Comparison of ENCODE assay signal across 13 mouse cellular contexts in genomic region chr12:73383861-73384260, GRCm38 (mm10).
DNase-seq lines count a peak whose midpoint lies in the region; ATAC-seq and TF ChIP-seq lines count a peak whose summit lies in the region.
"Had no signal": no experiment of that assay in that cellular context is flagged by ENCODE, and none has a peak within 500 bp of the region (broad histone marks: within the 10 kb centered on the region; RNA-seq: fewer than 3 reads in every experiment).

No protein-coding gene starts in this region.

- H3K4me3 ChIP-seq in heart, postnatal 0 days (ENCODE audit: low read depth, low read length) = no peak overlapping the region
- H3K4me3 ChIP-seq in embryonic facial prominence, embryonic 13.5 days = no peak overlapping the region
- H3K4me3 ChIP-seq: forebrain, embryonic 10.5 days; limb, embryonic 13.5 days had no signal

- H3K27ac ChIP-seq in heart, postnatal 0 days (ENCODE audit: low read depth) = peak overlapping the region; percentile 62
- peak overlapping the region; percentile 55; the same call in 1 of the 2 replicates for H3K27ac ChIP-seq in embryonic facial prominence, embryonic 13.5 days
- H3K27ac ChIP-seq: limb, embryonic 13.5 days had no signal

- no peaks in the 10 kb centered on the region for H3K27me3 ChIP-seq in heart, postnatal 0 days (ENCODE audit: control insufficient read depth, insufficient read depth, low read length)
- no peaks in the 10 kb centered on the region for H3K27me3 ChIP-seq in embryonic facial prominence, embryonic 13.5 days
- H3K27me3 ChIP-seq: limb, embryonic 13.5 days had no signal

- no peak for DNase-seq in heart, postnatal 0 days (ENCODE audit: low spot score)
- no peak for DNase-seq in heart, postnatal 4 days
- DNase-seq in thymus, postnatal 0 days (ENCODE audit: low spot score) = peak; percentile 57
- DNase-seq in thymus, adult 18-20 months = no peak
- no peak for DNase-seq in cerebellum, postnatal 10 days
- no peak for DNase-seq in layer of hippocampus, adult 18-20 months (ENCODE audit: low spot score in 2 of 2)
- DNase-seq: adrenal gland, adult 2 months; cerebellum, adult 8-10 months; kidney, postnatal 36 days; lung, adult 2 months had no signal

- no peaks in the 10 kb centered on the region for H3K9me3 ChIP-seq in heart, postnatal 0 days (replicated peaks; ENCODE audit: control insufficient read depth, low read length)
- H3K9me3 ChIP-seq in embryonic facial prominence, embryonic 13.5 days = no peaks in the 10 kb centered on the region
- H3K9me3 ChIP-seq: forebrain, embryonic 10.5 days; limb, embryonic 13.5 days had no signal

- TF ChIP-seq CTCF in heart, postnatal 0 days (IDR thresholded peaks at IDR 0.05; ENCODE audit: low read depth) = no peak

- H3K36me3 ChIP-seq in heart, postnatal 0 days (replicated peaks; ENCODE audit: control insufficient read depth, insufficient read depth, low read length) = no peaks in the 10 kb centered on the region
- no peaks in the 10 kb centered on the region for H3K36me3 ChIP-seq in embryonic facial prominence, embryonic 13.5 days
- H3K36me3 ChIP-seq: forebrain, embryonic 10.5 days; limb, embryonic 13.5 days had no signal

- H3K9ac ChIP-seq in heart, postnatal 0 days (replicated peaks; ENCODE audit: low read depth, low read length) = no peak overlapping the region
- H3K9ac ChIP-seq in embryonic facial prominence, embryonic 13.5 days = no peak overlapping the region
- H3K9ac ChIP-seq: limb, embryonic 13.5 days had no signal

- H3K4me2 ChIP-seq in heart, postnatal 0 days (ENCODE audit: low read depth, low read length) = no peak overlapping the region
- H3K4me2 ChIP-seq in embryonic facial prominence, embryonic 13.5 days = no peak overlapping the region
- H3K4me2 ChIP-seq: limb, embryonic 13.5 days had no signal

- peaks cover 49% of the 10 kb centered on the region for H3K4me1 ChIP-seq in heart, postnatal 0 days (ENCODE audit: control insufficient read depth, insufficient read depth)
- peaks cover 39% of the 10 kb centered on the region for H3K4me1 ChIP-seq in embryonic facial prominence, embryonic 13.5 days

- no peak for ATAC-seq in heart, postnatal 0 days (ENCODE audit: insufficient read depth, low read depth)
- ATAC-seq in embryonic facial prominence, embryonic 13.5 days (ENCODE audit: insufficient number of reproducible peaks, insufficient read depth, low FRiP score, low TSS enrichment, low read depth) = no peak

- WGBS in heart, postnatal 0 days = 50% methylated on average over 3 of the region's 3 CpGs
- WGBS in embryonic facial prominence, embryonic 13.5 days = 83% methylated on average over 3 of the region's 3 CpGs

- TF ChIP-seq EP300 in heart, postnatal 0 days (IDR thresholded peaks at IDR 0.05; ENCODE audit: low read depth) = no peak
